Mouse (Mus musculus): ENCODE data around the gene Thbs2.

DNA sequence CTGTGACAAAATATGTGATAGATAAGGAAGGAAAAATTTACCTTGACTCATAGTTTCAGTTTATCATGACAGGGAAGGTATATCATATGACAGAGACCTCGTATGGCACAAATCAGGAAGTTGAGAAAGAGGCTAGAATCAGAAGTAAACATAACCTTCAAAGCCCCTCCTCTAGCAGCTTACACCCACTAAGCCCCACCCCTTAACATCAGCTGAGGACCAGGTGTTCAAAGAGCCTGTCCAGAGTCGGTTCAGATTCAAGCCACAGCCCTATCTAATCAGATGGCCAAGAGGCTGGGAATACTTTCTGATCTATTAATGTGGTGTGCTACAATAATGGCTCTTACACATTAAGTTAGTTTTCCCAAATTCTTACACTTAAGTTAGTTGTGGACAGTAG, 30.8 kb upstream of the Thbs2 start:
- no peak for TF ChIP-seq CTCF (IDR thresholded peaks at IDR 0.05; ENCODE audit: low read depth)
- no peak for TF ChIP-seq EP300 (IDR thresholded peaks at IDR 0.05; ENCODE audit: low read depth)
